Mouse (Mus musculus) liver, embryonic 14.5 days (tissue): ENCODE results near the gene Ccser2. TPM values are rescaled to one million over a fixed set of nuclear protein-coding genes. Genes with fewer than 3 reads are reported as not detected.

ENCODE experiments used
- ATAC-seq: fragments of 200-750 bp; cut with Nextera tagmentation; 2 replicates; pipeline ENCODE4 v1.8.0; 2017; ENCODE audit warnings: moderate number of reproducible peaks, mild to moderate bottlenecking, moderate library complexity; ENCODE audit not compliant: insufficient read depth
- DNase-seq, 3 experiments: peaks; one replicate each; pipeline ENCODE4 v3.0.0-alpha.2; 2012 to 2013; ENCODE audit warnings: low read depth in 3 of 3, low spot score in 3 of 3
- H3K27ac ChIP-seq: fragments of 300-500 bp; sonication (generic); 2 replicates; pipeline ENCODE4 v1.5.1; 2014; ENCODE audit warnings: moderate library complexity, mild to moderate bottlenecking, control low read depth, inconsistent platforms
- H3K27me3 ChIP-seq: fragments of 300-500 bp; sonication (generic); 2 replicates; pipeline ENCODE4 v1.6.1; 2014; ENCODE audit warnings: mild to moderate bottlenecking, low read length, moderate library complexity; ENCODE audit not compliant: control insufficient read depth, insufficient read depth
- H3K36me3 ChIP-seq: fragments of 300-500 bp; sonication (generic); replicated peaks from 2 replicates; pipeline ENCODE4 v1.6.1; 2014; ENCODE audit warnings: low read depth; ENCODE audit not compliant: control insufficient read depth, insufficient read depth
- H3K4me1 ChIP-seq, 2 experiments: fragments of 200-500 bp in 1 of 2; fragments of 300-500 bp in 1 of 2; sonication (generic) in 1 of 2; replicated peaks; 2 replicates each; pipeline ENCODE4 v1.6.1; 2012 to 2014; ENCODE audit warnings: antibody characterized with exemption in 1 of 2, inconsistent platforms in 1 of 2, low read length in 1 of 2; ENCODE audit not compliant: control insufficient read depth in 2 of 2, insufficient read depth in 2 of 2
- H3K4me2 ChIP-seq: fragments of 300-500 bp; sonication (generic); 2 replicates; pipeline ENCODE4 v1.6.1; 2014; ENCODE audit warnings: low read depth, mild to moderate bottlenecking, control low read depth, moderate library complexity
- H3K4me3 ChIP-seq, 2 experiments: fragments of 200-500 bp in 1 of 2; fragments of 300-500 bp in 1 of 2; sonication (generic) in 1 of 2; 2 replicates each; pipeline ENCODE4 v1.5.1; 2012 to 2014; ENCODE audit warnings: low read depth in 2 of 2, low read length in 2 of 2, mild to moderate bottlenecking in 2 of 2, control low read depth in 1 of 2, inconsistent platforms in 1 of 2, moderate library complexity in 1 of 2; ENCODE audit not compliant: insufficient read depth in 1 of 2
- H3K9ac ChIP-seq: fragments of 300-500 bp; sonication (generic); replicated peaks from 2 replicates; pipeline ENCODE4 v1.6.1; 2014; ENCODE audit warnings: mild to moderate bottlenecking, control low read depth, moderate library complexity
- H3K9me3 ChIP-seq: fragments of 300-500 bp; sonication (generic); 2 replicates; pipeline ENCODE4 v1.6.1; 2016; ENCODE audit warnings: low read length, mixed read lengths; ENCODE audit not compliant: control insufficient read depth
- CTCF ChIP-seq: IDR thresholded peaks from 2 replicates; pipeline ENCODE4 v1.5.1; 2016; ENCODE audit warnings: antibody characterized with exemption, low read depth, control low read depth
- EP300 ChIP-seq: IDR thresholded peaks from 2 replicates; pipeline ENCODE4 v1.6.1; 2016; ENCODE audit warnings: antibody characterized with exemption, low read depth
- WGBS: fragments of 180-500 bp; shearing (Covaris S2); extraction: QIAGEN DNeasy Blood & Tissue Kit; methylation state at CpG from one replicate; pipeline ENCODE4 v1.1.7; 2014; ENCODE audit not compliant: insufficient replicate concordance; 5-methylcytosine and 5-hydroxymethylcytosine counted together
- polyA plus RNA-seq, 2 experiments: library from polyadenylated mRNA; depleted of rRNA in 1 of 2; stranded (reverse) in 1 of 2; unstranded in 1 of 2; fragments of >200 nt; fragmentation: Nextera tagmentation in 1 of 2; extraction: Ambion mirVana in 1 of 2; gene quantifications; 2 replicates each; pipeline versions ENCODE4 v1.2.1 to v1.2.3; 2012 to 2014

The Ccser2 gene
- polyA plus RNA-seq, 2 experiments, result 1.6 to 4.1 TPM

DNA sequence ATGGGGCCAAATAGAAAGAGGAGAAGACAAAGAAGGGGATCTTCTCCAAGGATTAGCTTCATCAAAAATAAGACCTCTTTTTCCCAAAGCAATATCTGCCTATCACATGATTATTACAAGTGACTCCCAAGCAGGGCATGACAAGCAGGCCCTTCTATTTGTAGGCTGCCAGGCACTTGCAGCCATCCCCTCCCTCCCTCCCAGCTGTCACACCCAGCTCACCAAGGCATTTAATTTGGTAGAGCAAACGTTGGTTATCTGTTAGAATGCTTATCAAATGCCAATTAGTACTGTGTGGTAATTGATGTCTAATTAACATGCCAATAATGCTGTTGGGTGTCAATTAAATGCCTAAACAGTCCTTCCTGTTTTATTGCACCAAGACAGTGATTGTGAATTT, 119.7 kb downstream of the Ccser2 start:
- no peaks in the 10 kb centered on the region for H3K27me3 ChIP-seq
- H3K36me3 ChIP-seq, result no peaks in the 10 kb centered on the region
- no peaks in the 10 kb centered on the region for H3K9me3 ChIP-seq
- no peak overlapping the region for H3K27ac ChIP-seq
- WGBS, result 10% methylated on average over 1 of the region's 1 CpGs
- ATAC-seq (no peak), DNase-seq (no peak)
- no peaks in the 10 kb centered on the region for H3K4me1 ChIP-seq
- H3K9ac ChIP-seq, result no peak overlapping the region
- no peak for TF ChIP-seq EP300
- TF ChIP-seq CTCF, result no peak
- H3K4me2 ChIP-seq, result no peak overlapping the region
- no peak overlapping the region for H3K4me3 ChIP-seq

Other genes starting within 250 kb of the Ccser2 start
- gene Rgr, start 80.2 kb upstream of the Ccser2 start, polyA plus RNA-seq (2012; rRNA removed), result not detected in 2 replicates
- not detected in 2 replicates for gene Rgr, start 80.2 kb upstream of the Ccser2 start, polyA plus RNA-seq (2014; fragmentation: Nextera tagmentation; extraction: Ambion mirVana)
- not detected in 2 replicates for gene Lrit1, start 86.1 kb upstream of the Ccser2 start, polyA plus RNA-seq (2012; rRNA removed)
- not detected in 2 replicates for gene Lrit1, start 86.1 kb upstream of the Ccser2 start, polyA plus RNA-seq (2014; fragmentation: Nextera tagmentation; extraction: Ambion mirVana)
- not detected in 2 replicates for gene Lrit2, start 99.2 kb upstream of the Ccser2 start, polyA plus RNA-seq (2012; rRNA removed)
- gene Lrit2, start 99.2 kb upstream of the Ccser2 start, polyA plus RNA-seq (2014; fragmentation: Nextera tagmentation; extraction: Ambion mirVana), result not detected in 2 replicates
- gene Cdhr1, start 129.6 kb upstream of the Ccser2 start, polyA plus RNA-seq (2012; rRNA removed), result 0.02 TPM in 2 replicates
- gene Cdhr1, start 129.6 kb upstream of the Ccser2 start, polyA plus RNA-seq (2014; fragmentation: Nextera tagmentation; extraction: Ambion mirVana), result not detected in 2 replicates
- 0.35 and 0.54 TPM in 2 replicates for gene 2610528A11Rik, start 145.2 kb upstream of the Ccser2 start, polyA plus RNA-seq (2012; rRNA removed)
- not detected in 2 replicates for gene 2610528A11Rik, start 145.2 kb upstream of the Ccser2 start, polyA plus RNA-seq (2014; fragmentation: Nextera tagmentation; extraction: Ambion mirVana)
- gene Ghitm, start 166.5 kb upstream of the Ccser2 start, polyA plus RNA-seq (2012; rRNA removed), result 64.5 and 88.4 TPM in 2 replicates
- 231 and 243 TPM in 2 replicates for gene Ghitm, start 166.5 kb upstream of the Ccser2 start, polyA plus RNA-seq (2014; fragmentation: Nextera tagmentation; extraction: Ambion mirVana)